Mouse (Mus musculus): ENCODE data around the gene Gsdmc3. TPM values are rescaled to one million over a fixed set of nuclear protein-coding genes. Genes with fewer than 3 reads are reported as not detected.
"Not testable (repeated sequence)": the region's sequence is repeated elsewhere in the genome, so short reads cannot be mapped to it uniquely, and the experiment has no call there.

Gsdmc3 gene
- polyA plus RNA-seq, 1 experiment from 2014 or later: not detected

- not testable (repeated sequence) for H3K27ac ChIP-seq (ENCODE audit: low read depth, low read length); H3K4me2 ChIP-seq (replicated peaks; ENCODE audit: low read depth, low read length); H3K9me3 ChIP-seq (ENCODE audit: control insufficient read depth, low read length); DNase-seq (ENCODE audit: low spot score); H3K4me1 ChIP-seq (replicated peaks; ENCODE audit: control insufficient read depth, insufficient read depth, low read length); H3K36me3 ChIP-seq (ENCODE audit: control insufficient read depth, insufficient read depth, low read length); ATAC-seq (ENCODE audit: low FRiP score); H3K27me3 ChIP-seq (ENCODE audit: control insufficient read depth, insufficient read depth, low read length); H3K4me3 ChIP-seq (ENCODE audit: low read depth, low read length); H3K9ac ChIP-seq (ENCODE audit: low read depth, low read length)
- WGBS: 84% methylated on average over 3 of the region's 5 CpGs
These were observed 10.1 kb upstream of the Gsdmc3 start for GRCm38 (mm10) chr15:63888440-63888839.

- not testable (repeated sequence) for H3K36me3 ChIP-seq (ENCODE audit: control insufficient read depth, insufficient read depth, low read length); H3K9me3 ChIP-seq (ENCODE audit: control insufficient read depth, low read length); ATAC-seq (ENCODE audit: low FRiP score); H3K4me2 ChIP-seq (replicated peaks; ENCODE audit: low read depth, low read length); DNase-seq (ENCODE audit: low spot score); H3K27me3 ChIP-seq (ENCODE audit: control insufficient read depth, insufficient read depth, low read length); H3K9ac ChIP-seq (ENCODE audit: low read depth, low read length); H3K4me3 ChIP-seq (ENCODE audit: low read depth, low read length); H3K27ac ChIP-seq (ENCODE audit: low read depth, low read length); H3K4me1 ChIP-seq (replicated peaks; ENCODE audit: control insufficient read depth, insufficient read depth, low read length)
- no CpG with 5 or more reads among the region's 5 CpGs for WGBS
These were observed 9.6 kb upstream of the Gsdmc3 start for GRCm38 (mm10) chr15:63887949-63888348.

GRCm38 (mm10) chr15:63876160-63876559 lies 2.2 kb downstream of the Gsdmc3 start:
- not testable (repeated sequence) for H3K27ac ChIP-seq (ENCODE audit: low read depth, low read length); H3K36me3 ChIP-seq (ENCODE audit: control insufficient read depth, insufficient read depth, low read length); H3K9ac ChIP-seq (ENCODE audit: low read depth, low read length); H3K9me3 ChIP-seq (ENCODE audit: control insufficient read depth, low read length); H3K4me1 ChIP-seq (replicated peaks; ENCODE audit: control insufficient read depth, insufficient read depth, low read length); ATAC-seq (ENCODE audit: low FRiP score); H3K4me3 ChIP-seq (ENCODE audit: low read depth, low read length); H3K4me2 ChIP-seq (replicated peaks; ENCODE audit: low read depth, low read length); H3K27me3 ChIP-seq (ENCODE audit: control insufficient read depth, insufficient read depth, low read length); DNase-seq (ENCODE audit: low spot score)

GRCm38 (mm10) chr15:63861965-63862364 lies 16.4 kb downstream of the Gsdmc3 start:
- WGBS: 47% methylated on average over 5 of the region's 5 CpGs

More at GRCm38 (mm10) chr15:63861965-63862364, 16.4 kb downstream of the Gsdmc3 start:
- H3K4me1 ChIP-seq (replicated peaks; ENCODE audit: control insufficient read depth, insufficient read depth, low read length); H3K4me3 ChIP-seq (ENCODE audit: low read depth, low read length); ATAC-seq (ENCODE audit: low FRiP score); H3K9me3 ChIP-seq (ENCODE audit: control insufficient read depth, low read length); H3K36me3 ChIP-seq (ENCODE audit: control insufficient read depth, insufficient read depth, low read length); H3K27me3 ChIP-seq (ENCODE audit: control insufficient read depth, insufficient read depth, low read length); H3K9ac ChIP-seq (ENCODE audit: low read depth, low read length); H3K27ac ChIP-seq (ENCODE audit: low read depth, low read length); H3K4me2 ChIP-seq (replicated peaks; ENCODE audit: low read depth, low read length): not testable (repeated sequence)
- peak; percentile 53 for DNase-seq (ENCODE audit: low spot score)

Other genes with a start within 250 kb of the Gsdmc3 start
- gene Gsdmc2, start 33.4 kb downstream of the Gsdmc3 start, polyA plus RNA-seq (2014; fragmentation: Nextera tagmentation; extraction: Ambion mirVana): not detected in 2 replicates
- gene Gsdmc4, start 33.7 kb upstream of the Gsdmc3 start, polyA plus RNA-seq (2014; fragmentation: Nextera tagmentation; extraction: Ambion mirVana): not detected in 2 replicates
- gene Fam49b, start 181.9 kb upstream of the Gsdmc3 start, polyA plus RNA-seq (2014; fragmentation: Nextera tagmentation; extraction: Ambion mirVana): 112 and 119 TPM in 2 replicates

Data from hindbrain, embryonic 11.5 days (tissue).